Mouse (Mus musculus) stomach, embryonic 14.5 days (tissue): Measurements from ENCODE around the gene Narfl. TPM values are rescaled to one million over a fixed set of nuclear protein-coding genes. Genes with fewer than 3 reads are reported as not detected.

ENCODE experiments used
- ATAC-seq: fragments of 200-750 bp; cut with Nextera tagmentation; 2 replicates; pipeline ENCODE4 v1.8.0; 2017; ENCODE audit warnings: low read depth, moderate TSS enrichment; ENCODE audit not compliant: insufficient number of reproducible peaks, insufficient read depth, low FRiP score
- H3K27ac ChIP-seq: fragments of 300-500 bp; sonication (generic); 2 replicates; pipeline ENCODE4 v1.5.1; 2014; ENCODE audit warnings: mild to moderate bottlenecking, low read length, moderate library complexity, mixed read lengths
- H3K27me3 ChIP-seq: fragments of 300-500 bp; sonication (generic); 2 replicates; pipeline ENCODE4 v1.6.1; 2014; ENCODE audit warnings: low read length, control low read depth, mixed read lengths; ENCODE audit not compliant: control insufficient read depth, insufficient read depth
- H3K36me3 ChIP-seq: fragments of 300-500 bp; sonication (generic); 2 replicates; pipeline ENCODE4 v1.6.1; 2014; ENCODE audit warnings: mild to moderate bottlenecking, control low read depth, low read length, moderate library complexity, mixed read lengths; ENCODE audit not compliant: control insufficient read depth, insufficient read depth
- H3K4me1 ChIP-seq: fragments of 300-500 bp; sonication (generic); 2 replicates; pipeline ENCODE4 v1.6.1; 2014; ENCODE audit warnings: low read length, control low read depth, mixed read lengths; ENCODE audit not compliant: control insufficient read depth, insufficient read depth
- H3K4me2 ChIP-seq: fragments of 300-500 bp; sonication (generic); replicated peaks from 2 replicates; pipeline ENCODE4 v1.6.1; 2014; ENCODE audit warnings: low read depth, low read length, control low read depth
- H3K4me3 ChIP-seq: fragments of 300-500 bp; sonication (generic); 2 replicates; pipeline ENCODE4 v1.5.1; 2014; ENCODE audit warnings: low read depth, low read length, control low read depth
- H3K9ac ChIP-seq: fragments of 300-500 bp; sonication (generic); replicated peaks from 2 replicates; pipeline ENCODE4 v1.6.1; 2014; ENCODE audit warnings: low read depth, mild to moderate bottlenecking, control low read depth, low read length, moderate library complexity, mixed read lengths
- H3K9me3 ChIP-seq: fragments of 300-500 bp; sonication (generic); 2 replicates; pipeline ENCODE4 v1.6.1; 2016; ENCODE audit warnings: low read depth, low read length, control low read depth; ENCODE audit not compliant: control insufficient read depth
- WGBS: fragments of 180-500 bp; shearing (Covaris S2); extraction: QIAGEN DNeasy Blood & Tissue Kit; methylation state at CpG from one replicate; pipeline ENCODE4 v1.1.7; 2014; 5-methylcytosine and 5-hydroxymethylcytosine counted together
- polyA plus RNA-seq: library from polyadenylated mRNA; unstranded; fragments of >200 nt; fragmentation: Nextera tagmentation; extraction: Ambion mirVana; gene quantifications from 2 replicates; pipeline ENCODE4 v1.2.1, GENCODE M21; 2014

Narfl gene
- polyA plus RNA-seq, 1 experiment from 2014 or later, result 26.0 TPM

GRCm38 (mm10) chr17:25775318-25776062 lies 1.9 kb downstream of the Narfl start:
- ATAC-seq, result no peak
- Histone ChIP-seq H3K27me3 (no peaks in the 10 kb centered on the region), H3K36me3 (peaks cover 3% of the 10 kb centered on the region; the same call in 1 of the 2 replicates), H3K9me3 (no peaks in the 10 kb centered on the region), H3K4me3 (no peak overlapping the region), H3K4me1 (no peaks in the 10 kb centered on the region; the same call in 1 of the 2 replicates), H3K4me2 (no peak overlapping the region), H3K9ac (no peak overlapping the region), H3K27ac (no peak overlapping the region)
- WGBS, result 83% methylated on average over 10 of the region's 10 CpGs

GRCm38 (mm10) chr17:25777948-25778347 lies 4.4 kb downstream of the Narfl start:
- no peaks in the 10 kb centered on the region; the same call in 1 of the 2 replicates for H3K4me1 ChIP-seq
- no peak overlapping the region for H3K27ac ChIP-seq
- no peak overlapping the region for H3K4me3 ChIP-seq
- H3K4me2 ChIP-seq, result no peak overlapping the region
- H3K36me3 ChIP-seq, result peaks cover 23% of the 10 kb centered on the region
- WGBS, result 91% methylated on average over 5 of the region's 5 CpGs
- no peak overlapping the region for H3K9ac ChIP-seq
- no peaks in the 10 kb centered on the region for H3K27me3 ChIP-seq
- H3K9me3 ChIP-seq, result no peaks in the 10 kb centered on the region
- ATAC-seq, result no peak

- Histone ChIP-seq H3K36me3 (peaks cover 28% of the 10 kb centered on the region), H3K9ac (no peak overlapping the region), H3K27ac (no peak overlapping the region), H3K4me2 (no peak overlapping the region), H3K4me1 (peaks cover 8% of the 10 kb centered on the region), H3K27me3 (no peaks in the 10 kb centered on the region), H3K4me3 (no peak overlapping the region), H3K9me3 (no peaks in the 10 kb centered on the region)
- 62% methylated on average over 6 of the region's 6 CpGs for WGBS
- ATAC-seq, result no peak
Observed at GRCm38 (mm10) chr17:25781339-25781738, 7.8 kb downstream of the Narfl start.

- no peaks in the 10 kb centered on the region for H3K27me3 ChIP-seq
- no peak overlapping the region for H3K27ac ChIP-seq
- no peak overlapping the region for H3K9ac ChIP-seq
- H3K4me2 ChIP-seq, result no peak overlapping the region
- 74% methylated on average over 7 of the region's 7 CpGs for WGBS
- no peaks in the 10 kb centered on the region for H3K9me3 ChIP-seq
- peaks cover 28% of the 10 kb centered on the region for H3K36me3 ChIP-seq
- ATAC-seq, result no peak
- peaks cover 8% of the 10 kb centered on the region for H3K4me1 ChIP-seq
- no peak overlapping the region for H3K4me3 ChIP-seq
Observed at GRCm38 (mm10) chr17:25783086-25783485, 9.5 kb downstream of the Narfl start.

GRCm38 (mm10) chr17:25783861-25784574 lies 10.4 kb downstream of the Narfl start:
- Histone ChIP-seq H3K27ac (no peak overlapping the region; the same call in 1 of the 2 replicates), H3K4me1 (peaks cover 8% of the 10 kb centered on the region), H3K36me3 (peaks cover 29% of the 10 kb centered on the region), H3K27me3 (no peaks in the 10 kb centered on the region), H3K4me2 (peak overlapping the region; percentile 92), H3K4me3 (peak overlapping the region; percentile 67), H3K9ac (peak overlapping the region; percentile 43; the same call in 1 of the 2 replicates), H3K9me3 (no peaks in the 10 kb centered on the region)
- no peak for ATAC-seq
- 76% methylated on average over 15 of the region's 15 CpGs for WGBS

GRCm38 (mm10) chr17:25785281-25785745 lies 11.7 kb downstream of the Narfl start, which contains the start of gene Haghl:
TSS of gene Haghl (minus strand) at chr17:25785673.
- peak; percentile 80 for ATAC-seq
- H3K4me1 ChIP-seq, result peaks cover 8% of the 10 kb centered on the region
- H3K27me3 ChIP-seq, result no peaks in the 10 kb centered on the region
- peak within 1 kb of the TSS; percentile 67 for H3K4me3 ChIP-seq
- H3K27ac ChIP-seq, result peak within 1 kb of the TSS; percentile 77
- H3K9me3 ChIP-seq, result no peaks in the 10 kb centered on the region
- WGBS, result 1% methylated on average over 23 of the region's 23 CpGs
- H3K36me3 ChIP-seq, result peaks cover 37% of the 10 kb centered on the region
- peak within 1 kb of the TSS; percentile 92 for H3K4me2 ChIP-seq
- H3K9ac ChIP-seq, result peak within 1 kb of the TSS; percentile 43

GRCm38 (mm10) chr17:25786280-25786679 lies 12.7 kb downstream of the Narfl start, which contains the start of gene Ccdc78:
TSS of gene Ccdc78 (plus strand) at chr17:25786580.
- Histone ChIP-seq H3K27ac (peak within 1 kb of the TSS; percentile 77), H3K4me2 (peak within 1 kb of the TSS; percentile 92)
- WGBS, result 77% methylated on average over 3 of the region's 3 CpGs

GRCm38 (mm10) chr17:25786781-25787504 lies 13.4 kb downstream of the Narfl start:
- Histone ChIP-seq H3K27ac (no peak overlapping the region), H3K4me1 (peaks cover 19% of the 10 kb centered on the region), H3K4me2 (no peak overlapping the region), H3K9me3 (no peaks in the 10 kb centered on the region), H3K27me3 (no peaks in the 10 kb centered on the region), H3K36me3 (peaks cover 25% of the 10 kb centered on the region), H3K4me3 (no peak overlapping the region), H3K9ac (no peak overlapping the region)
- ATAC-seq, result no peak
- 94% methylated on average over 9 of the region's 9 CpGs for WGBS

More at GRCm38 (mm10) chr17:25786280-25786679, 12.7 kb downstream of the Narfl start, which contains the start of gene Ccdc78:
- peak within 1 kb of the TSS; percentile 67 for H3K4me3 ChIP-seq
- peaks cover 32% of the 10 kb centered on the region for H3K36me3 ChIP-seq
- H3K4me1 ChIP-seq, result peaks cover 16% of the 10 kb centered on the region
- H3K9me3 ChIP-seq, result no peaks in the 10 kb centered on the region
- no peak for ATAC-seq
- H3K27me3 ChIP-seq, result no peaks in the 10 kb centered on the region
- peak within 1 kb of the TSS; percentile 43 for H3K9ac ChIP-seq
